Mouse (Mus musculus) liver, embryonic 12.5 days (tissue): ENCODE measurements around the gene Thyn1. TPM values are rescaled to one million over a fixed set of nuclear protein-coding genes. Genes with fewer than 3 reads are reported as not detected.

Experiments
- ATAC-seq: fragments of 200-750 bp; cut with Nextera tagmentation; 2 replicates; pipeline ENCODE4 v1.8.0; 2017; ENCODE audit warnings: moderate number of reproducible peaks, mild to moderate bottlenecking, moderate library complexity
- H3K27ac ChIP-seq: fragments of 300-500 bp; sonication (generic); 2 replicates; pipeline ENCODE4 v1.5.1; 2016; ENCODE audit warnings: mild to moderate bottlenecking
- H3K27me3 ChIP-seq: fragments of 300-500 bp; sonication (generic); replicated peaks from 2 replicates; pipeline ENCODE4 v1.6.1; 2016; ENCODE audit warnings: mild to moderate bottlenecking, moderate library complexity
- H3K36me3 ChIP-seq: fragments of 300-500 bp; sonication (generic); 2 replicates; pipeline ENCODE4 v1.6.1; 2016; ENCODE audit warnings: mild to moderate bottlenecking, moderate library complexity
- H3K4me1 ChIP-seq: fragments of 300-500 bp; sonication (generic); 2 replicates; pipeline ENCODE4 v1.6.1; 2016
- H3K4me2 ChIP-seq: fragments of 300-500 bp; sonication (generic); 2 replicates; pipeline ENCODE4 v1.6.1; 2016; ENCODE audit warnings: mild to moderate bottlenecking, moderate library complexity
- H3K4me3 ChIP-seq: fragments of 300-500 bp; sonication (generic); 2 replicates; pipeline ENCODE4 v1.5.1; 2016; ENCODE audit warnings: mild to moderate bottlenecking, moderate library complexity
- H3K9ac ChIP-seq: fragments of 300-500 bp; sonication (generic); 2 replicates; pipeline ENCODE4 v1.6.1; 2016; ENCODE audit warnings: mild to moderate bottlenecking, moderate library complexity
- H3K9me3 ChIP-seq: fragments of 300-500 bp; sonication (generic); replicated peaks from 2 replicates; pipeline ENCODE4 v1.6.1; 2016; ENCODE audit warnings: mild to moderate bottlenecking, moderate library complexity
- WGBS: fragments of 180-500 bp; shearing (Covaris S2); methylation state at CpG from one replicate; pipeline ENCODE4 v1.1.7; 2016; ENCODE audit not compliant: insufficient replicate concordance; 5-methylcytosine and 5-hydroxymethylcytosine counted together
- polyA plus RNA-seq: library from polyadenylated mRNA; unstranded; fragments of >200 nt; fragmentation: Nextera tagmentation; extraction: Ambion mirVana; gene quantifications from 2 replicates; pipeline ENCODE4 v1.2.1, GENCODE M21; 2016

Gene Thyn1
- polyA plus RNA-seq, 1 experiment from 2014 or later, result 83.0 TPM

GRCm38 (mm10) chr9:27049492-27049891 is 50.0 kb downstream of the Thyn1 start:
- H3K4me3 ChIP-seq, result no peak overlapping the region

More at GRCm38 (mm10) chr9:27049492-27049891, 50.0 kb downstream of the Thyn1 start:
- 87% methylated on average over 2 of the region's 2 CpGs for WGBS
- H3K9ac ChIP-seq, result no peak overlapping the region
- no peak overlapping the region for H3K27ac ChIP-seq
- no peak overlapping the region for H3K4me2 ChIP-seq
- no peaks in the 10 kb centered on the region for H3K4me1 ChIP-seq
- H3K9me3 ChIP-seq, result no peaks in the 10 kb centered on the region
- ATAC-seq, result no peak
- peaks cover 97% of the 10 kb centered on the region for H3K36me3 ChIP-seq
- H3K27me3 ChIP-seq, result no peaks in the 10 kb centered on the region

Other genes with a start within 250 kb of the Thyn1 start
- 0.14 and 0.19 TPM in 2 replicates for gene Glb1l2, start 193.2 kb upstream of the Thyn1 start, polyA plus RNA-seq
- not detected in 2 replicates for gene Glb1l3, start 138.8 kb upstream of the Thyn1 start, polyA plus RNA-seq
- gene Gm1110, start 76.6 kb upstream of the Thyn1 start, polyA plus RNA-seq, result not detected in 2 replicates
- gene Acad8, start 144 bp upstream of the Thyn1 start, polyA plus RNA-seq, result 14.2 and 14.4 TPM in 2 replicates
- gene Vps26b, start 30.4 kb downstream of the Thyn1 start, polyA plus RNA-seq, result 18.9 and 19.0 TPM in 2 replicates
- 42.9 and 43.2 TPM in 2 replicates for gene Ncapd3, start 30.5 kb downstream of the Thyn1 start, polyA plus RNA-seq
- gene Jam3, start 155.7 kb downstream of the Thyn1 start, polyA plus RNA-seq, result 12.0 and 12.6 TPM in 2 replicates